Mouse (Mus musculus) liver, postnatal 0 days (tissue): ENCODE data around the gene Nr2f6. TPM values are rescaled to one million over a fixed set of nuclear protein-coding genes. Genes with fewer than 3 reads are reported as not detected.

ENCODE experiments used
- ATAC-seq: fragments of 200-750 bp; cut with Nextera tagmentation; 2 replicates; pipeline ENCODE4 v1.8.0; 2017; ENCODE audit warnings: mild to moderate bottlenecking, moderate library complexity
- DNase-seq: peaks from one replicate; pipeline ENCODE4 v3.0.0-alpha.2; 2016
- H3K27ac ChIP-seq: fragments of 300-500 bp; sonication (generic); 2 replicates; pipeline ENCODE4 v1.5.1; 2014; ENCODE audit warnings: antibody characterized with exemption, moderate library complexity, mild to moderate bottlenecking, low read depth
- H3K27me3 ChIP-seq: fragments of 300-500 bp; sonication (generic); 2 replicates; pipeline ENCODE4 v1.6.1; 2014; ENCODE audit warnings: low read length, control low read depth, mixed read lengths; ENCODE audit not compliant: insufficient read depth
- H3K36me3 ChIP-seq: fragments of 300-500 bp; sonication (generic); replicated peaks from 2 replicates; pipeline ENCODE4 v1.6.1; 2014; ENCODE audit warnings: mild to moderate bottlenecking, control low read depth, low read length, moderate library complexity, mixed read lengths; ENCODE audit not compliant: insufficient read depth
- H3K4me1 ChIP-seq: fragments of 300-500 bp; sonication (generic); 2 replicates; pipeline ENCODE4 v1.6.1; 2014; ENCODE audit warnings: antibody characterized with exemption, mild to moderate bottlenecking, control low read depth; ENCODE audit not compliant: insufficient read depth
- H3K4me2 ChIP-seq: fragments of 300-500 bp; sonication (generic); 2 replicates; pipeline ENCODE4 v1.6.1; 2014; ENCODE audit warnings: low read depth, mild to moderate bottlenecking, low read length, moderate library complexity, mixed read lengths
- H3K4me3 ChIP-seq: fragments of 300-500 bp; sonication (generic); 2 replicates; pipeline ENCODE4 v1.5.1; 2014; ENCODE audit warnings: low read depth, low read length
- H3K9ac ChIP-seq: fragments of 300-500 bp; sonication (generic); replicated peaks from 2 replicates; pipeline ENCODE4 v1.6.1; 2014; ENCODE audit warnings: mild to moderate bottlenecking, moderate library complexity
- H3K9me3 ChIP-seq: fragments of 300-500 bp; sonication (generic); 2 replicates; pipeline ENCODE4 v1.6.1; 2016; ENCODE audit warnings: mild to moderate bottlenecking, control low read depth, low read length, mixed read lengths
- CTCF ChIP-seq: sonication (generic); IDR thresholded peaks from 2 replicates; pipeline ENCODE4 v1.5.1; 2016; ENCODE audit warnings: antibody characterized with exemption, low read depth
- EP300 ChIP-seq: IDR thresholded peaks from 2 replicates; pipeline ENCODE4 v1.6.1; 2016; ENCODE audit warnings: antibody characterized with exemption, low read depth, mild to moderate bottlenecking
- whole genome bisulfite sequencing: fragments of 180-500 bp; shearing (Covaris S2); extraction: QIAGEN DNeasy Blood & Tissue Kit; methylation state at CpG from one replicate; pipeline ENCODE4 v1.1.7; 2014; ENCODE audit not compliant: insufficient replicate concordance; 5-methylcytosine and 5-hydroxymethylcytosine counted together
- polyA plus RNA-seq: library from polyadenylated mRNA; unstranded; fragments of >200 nt; fragmentation: Nextera tagmentation; extraction: Ambion mirVana; gene quantifications from 2 replicates; pipeline ENCODE4 v1.2.1, GENCODE M21; 2015

The Nr2f6 gene
- polyA plus RNA-seq, 1 experiment from 2014 or later, result 38.0 TPM

GRCm38 (mm10) chr8:71324848-71325247, 56.9 kb downstream of the Nr2f6 start:
- peaks cover 61% of the 10 kb centered on the region for H3K36me3 ChIP-seq
- 93% methylated on average over 1 of the region's 1 CpGs for WGBS
- TF ChIP-seq CTCF (peak; percentile 76), EP300 (no peak)
- ATAC-seq (peak; percentile 65; the same call in 1 of the 2 replicates), DNase-seq (peak; percentile 47)
- H3K4me2 ChIP-seq, result no peak overlapping the region
- no peak overlapping the region for H3K4me3 ChIP-seq
- no peaks in the 10 kb centered on the region for H3K9me3 ChIP-seq
- no peak overlapping the region for H3K9ac ChIP-seq
- no peaks in the 10 kb centered on the region for H3K27me3 ChIP-seq
- H3K27ac ChIP-seq, result no peak overlapping the region
- no peaks in the 10 kb centered on the region for H3K4me1 ChIP-seq

Other genes with a start within 250 kb of the Nr2f6 start
- 3.8 and 5.1 TPM in 2 replicates for gene Myo9b, start 109.2 kb downstream of the Nr2f6 start, polyA plus RNA-seq
- gene Haus8, start 109.0 kb downstream of the Nr2f6 start, polyA plus RNA-seq, result 16.5 and 18.6 TPM in 2 replicates
- 62.8 and 64.6 TPM in 2 replicates for gene Use1, start 15.1 kb downstream of the Nr2f6 start, polyA plus RNA-seq
- 5.3 and 5.9 TPM in 2 replicates for gene Ocel1, start 10.7 kb downstream of the Nr2f6 start, polyA plus RNA-seq
- 4.6 and 5.6 TPM in 2 replicates for gene Ushbp1, start 13.8 kb upstream of the Nr2f6 start, polyA plus RNA-seq
- 40.0 and 40.7 TPM in 2 replicates for gene Babam1, start 14.9 kb upstream of the Nr2f6 start, polyA plus RNA-seq
- gene Ankle1, start 24.1 kb upstream of the Nr2f6 start, polyA plus RNA-seq, result 11.4 and 11.9 TPM in 2 replicates
- gene Abhd8, start 81.7 kb upstream of the Nr2f6 start, polyA plus RNA-seq, result 4.5 and 5.0 TPM in 2 replicates
- gene Mrpl34, start 83.0 kb upstream of the Nr2f6 start, polyA plus RNA-seq, result 119 and 120 TPM in 2 replicates
- gene Dda1, start 87.2 kb upstream of the Nr2f6 start, polyA plus RNA-seq, result 30.3 and 31.0 TPM in 2 replicates
- 0.14 and 0.27 TPM in 2 replicates for gene Ano8, start 104.0 kb upstream of the Nr2f6 start, polyA plus RNA-seq
- 4.5 and 4.9 TPM in 2 replicates for gene Gtpbp3, start 106.1 kb upstream of the Nr2f6 start, polyA plus RNA-seq
- gene Plvap, start 129.8 kb upstream of the Nr2f6 start, polyA plus RNA-seq, result 29.1 and 31.1 TPM in 2 replicates
- 0.20 TPM in 1 of 2 replicates, not detected in the other for gene Ccdc194, start 143.8 kb upstream of the Nr2f6 start, polyA plus RNA-seq
- 57.0 and 62.1 TPM in 2 replicates for gene Bst2, start 155.5 kb upstream of the Nr2f6 start, polyA plus RNA-seq
- 61.7 and 62.5 TPM in 2 replicates for gene Mvb12a, start 161.0 kb upstream of the Nr2f6 start, polyA plus RNA-seq
- gene Tmem221, start 176.9 kb upstream of the Nr2f6 start, polyA plus RNA-seq, result 0.62 and 0.66 TPM in 2 replicates
- gene Nxnl1, start 184.6 kb upstream of the Nr2f6 start, polyA plus RNA-seq, result 0.08 TPM in 1 of 2 replicates, not detected in the other
- gene Slc27a1, start 186.9 kb upstream of the Nr2f6 start, polyA plus RNA-seq, result 6.0 and 6.8 TPM in 2 replicates
- 153 and 158 TPM in 2 replicates for gene Pgls, start 210.2 kb upstream of the Nr2f6 start, polyA plus RNA-seq
- 9.2 and 11.2 TPM in 2 replicates for gene Fam129c, start 215.7 kb upstream of the Nr2f6 start, polyA plus RNA-seq
- 25.0 and 25.7 TPM in 2 replicates for gene Colgalt1, start 229.0 kb upstream of the Nr2f6 start, polyA plus RNA-seq